Comparison of ENCODE assay signal across 8 mouse cellular contexts in the genomic region with DNA sequence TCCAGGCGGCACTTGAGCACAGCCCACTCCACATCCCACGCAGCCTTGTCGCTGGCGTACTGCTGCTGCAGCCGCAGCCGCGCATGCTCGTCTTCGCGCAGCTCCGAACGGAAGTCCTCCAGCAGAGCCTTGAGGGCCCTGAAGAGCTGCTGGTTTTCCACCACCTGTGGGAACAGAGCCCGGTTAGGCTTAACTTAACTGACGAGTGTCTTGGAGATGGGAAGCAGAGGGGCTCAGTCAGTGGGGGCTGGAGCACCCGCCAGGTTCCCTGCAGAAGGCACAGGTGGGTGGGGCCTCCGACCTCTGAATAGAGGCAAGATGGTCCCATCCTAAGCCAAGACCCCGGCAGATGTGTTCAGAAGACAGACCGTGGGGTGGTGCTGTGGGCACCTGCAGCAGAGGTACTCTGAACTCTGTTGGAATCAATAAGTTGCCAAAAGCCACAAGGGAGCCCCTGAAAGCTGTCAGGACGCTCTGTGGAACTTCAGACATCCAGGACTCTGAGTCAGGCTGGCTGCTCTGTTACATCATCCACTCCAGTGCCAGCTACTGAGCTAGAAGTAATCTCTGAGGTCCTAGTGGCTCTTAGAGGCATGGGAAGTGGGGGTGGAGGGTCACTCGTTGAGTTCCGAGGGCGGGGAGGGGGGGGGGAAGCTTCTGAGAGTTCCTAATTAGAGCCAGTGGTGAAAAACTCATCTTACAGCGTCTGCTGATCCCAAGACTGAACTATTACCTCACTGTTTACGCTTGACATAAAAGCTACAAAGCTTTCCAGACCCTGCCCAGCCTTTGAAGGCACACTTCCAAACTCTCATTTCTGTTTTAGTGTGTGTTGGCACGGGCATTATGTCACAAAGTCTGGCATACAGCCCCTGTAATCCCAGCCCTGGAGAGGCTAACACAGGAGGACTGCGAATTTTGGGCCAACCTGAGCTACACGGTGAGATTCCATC.
DNase-seq lines count a peak whose midpoint lies in the region; ATAC-seq lines count a peak whose summit lies in the region.

No protein-coding gene starts in this region.

- H3K4me3 ChIP-seq in forebrain, embryonic 14.5 days (ENCODE audit: low read depth, low read length), result no peak overlapping the region

- no peak overlapping the region for H3K9ac ChIP-seq in forebrain, embryonic 14.5 days (ENCODE audit: low read length)

- peaks cover 27% of the 10 kb centered on the region for H3K36me3 ChIP-seq in forebrain, embryonic 14.5 days (ENCODE audit: control insufficient read depth, insufficient read depth, low read length)

- peak; percentile 52 to 62 for DNase-seq in left cerebral cortex, postnatal 36 days (ENCODE audit: low spot score in 2 of 2)
- no peak for DNase-seq in left cerebral cortex, adult 8-10 months (ENCODE audit: low spot score in 2 of 2)
- DNase-seq in adipocyte (ENCODE audit: low spot score), result peak; percentile 43
- DNase-seq in forebrain, embryonic 14.5 days (ENCODE audit: low spot score), result peak; percentile 87
- peak; percentile 82 for DNase-seq in lung, postnatal 36 days
- no peak for DNase-seq in urinary bladder, postnatal 25 days (ENCODE audit: low spot score)
- no peak for DNase-seq in left cerebral cortex, postnatal 10 days (ENCODE audit: extremely low spot score in 1 of 2, low spot score in 2 of 2)
- no peak for DNase-seq in layer of hippocampus, postnatal 36 days

- ATAC-seq in forebrain, embryonic 14.5 days, result peak; percentile 89

- H3K27me3 ChIP-seq in forebrain, embryonic 14.5 days (replicated peaks; ENCODE audit: control insufficient read depth, insufficient read depth, low read length), result no peaks in the 10 kb centered on the region

- H3K9me3 ChIP-seq in forebrain, embryonic 14.5 days (replicated peaks; ENCODE audit: control insufficient read depth, low read length), result no peaks in the 10 kb centered on the region

- peak overlapping the region; percentile 44; the same call in 1 of the 2 replicates for H3K27ac ChIP-seq in forebrain, embryonic 14.5 days (ENCODE audit: low read depth, low read length)

- H3K4me2 ChIP-seq in forebrain, embryonic 14.5 days (ENCODE audit: low read length), result no peak overlapping the region

- H3K4me1 ChIP-seq in forebrain, embryonic 14.5 days (ENCODE audit: control insufficient read depth, insufficient read depth, low read length), result peaks cover 6% of the 10 kb centered on the region; the same call in 1 of the 2 replicates

- intact Hi-C loops in left cerebral cortex, postnatal 36 days (cut with DNase I), result loop anchor here (10.0 kb wide), 1 partner anchor 124 kb away; no protein-coding TSS in a partner anchor
- intact Hi-C loops in left cerebral cortex, postnatal 10 days (cut with DNase I), result no loop called here

- WGBS in forebrain, embryonic 14.5 days, result 53% methylated on average over 27 of the region's 27 CpGs

Comparison
In these comparisons a context has a peak if more than half of its experiments do, and no peak if none do; other contexts are left out.
1. DNase-seq: peak in left cerebral cortex, postnatal 36 days (2 of 2), adipocyte (single experiment), forebrain, embryonic 14.5 days (single experiment) and lung, postnatal 36 days (single experiment); none in left cerebral cortex, adult 8-10 months (0 of 2), urinary bladder, postnatal 25 days (single experiment), left cerebral cortex, postnatal 10 days (0 of 2) and layer of hippocampus, postnatal 36 days (0 of 2).